10 mouse cellular contexts compared by ENCODE assay signal in genomic region chr17:86918786-86919185, GRCm38 (mm10). TPM values are rescaled to one million over a fixed set of nuclear protein-coding genes. Genes with fewer than 3 reads are reported as not detected.
DNase-seq lines count a peak whose midpoint lies in the region; ATAC-seq and TF ChIP-seq lines count a peak whose summit lies in the region.
"Had no signal": no experiment of that assay in that cellular context is flagged by ENCODE, and none has a peak within 500 bp of the region (broad histone marks: within the 10 kb centered on the region; RNA-seq: fewer than 3 reads in every experiment).

No protein-coding gene starts in this region.

- WGBS in small intestine, adult 2 months = 47% methylated on average over 6 of the region's 6 CpGs

- CTCF ChIA-PET in Patski (lab: Charles Lee) = interaction anchor here (1.1 to 1.9 kb wide), 3 partner anchors 42 to 129 kb away, joined by 3 to 7 read pairs (median 6); no protein-coding TSS in a partner anchor

- H3K27me3 ChIP-seq in Patski = no peaks in the 10 kb centered on the region
- H3K27me3 ChIP-seq in small intestine, adult 2 months (ENCODE audit: control insufficient read depth, insufficient read depth, low read length) = no peaks in the 10 kb centered on the region

- in situ Hi-C loops in Patski (cut with MboI; ENCODE audit: low pct_unique_long_range_greater_than_20kb) = loop anchor here (5.0 kb wide), 2 partner anchors 124 to 334 kb away; no protein-coding TSS in a partner anchor

- TF ChIP-seq POLR2A in small intestine, adult 2 months (IDR thresholded peaks at IDR 0.05; ENCODE audit: low read depth, low read length) = no peak

- H3K4me1 ChIP-seq in small intestine, adult 2 months (ENCODE audit: control insufficient read depth, insufficient read depth, insufficient read length, low read length) = peaks cover 1% of the 10 kb centered on the region; the same call in 1 of the 2 replicates

- H3K27ac ChIP-seq in layer of hippocampus, adult 2 months = no peak overlapping the region
- no peak overlapping the region for H3K27ac ChIP-seq in small intestine, adult 2 months (ENCODE audit: insufficient read depth, low read depth, low read length)

- POLR2A ChIA-PET in Patski (lab: Charles Lee) = no interaction called here

- peak; percentile 85 for TF ChIP-seq CTCF in layer of hippocampus, adult 2 months (conservative IDR thresholded peaks at IDR 0.05)
- peak; percentile 77 for TF ChIP-seq CTCF in Patski (IDR thresholded peaks at IDR 0.05)
- peak; percentile 61; the same call in 1 of the 2 replicates for TF ChIP-seq CTCF in small intestine, adult 2 months (IDR thresholded peaks at IDR 0.05; ENCODE audit: extremely low read depth, insufficient read length, insufficient replicate concordance, low read depth, low read length)

- no peak for DNase-seq in layer of hippocampus, adult 2 months (ENCODE audit: low spot score in 2 of 2)
- no peak for DNase-seq in layer of hippocampus, adult 18-20 months (ENCODE audit: low spot score in 2 of 2)
- no peak for DNase-seq in Patski (ENCODE audit: low read depth, low spot score)
- DNase-seq in right cerebral cortex, postnatal 10 days (ENCODE audit: low spot score in 2 of 2) = no peak
- DNase-seq in yolk sac, embryonic 10.5 days (ENCODE audit: low spot score) = no peak
- DNase-seq in layer of hippocampus, adult 9-11 months = no peak
- DNase-seq: cerebellum, adult 18-20 months had no signal

- no peaks in the 10 kb centered on the region for H3K36me3 ChIP-seq in small intestine, adult 2 months (ENCODE audit: control insufficient read depth, insufficient read depth, low read length)

- no peak for ATAC-seq in Patski
- peak; percentile 58 for ATAC-seq in granulocyte monocyte progenitor cell, adult 5-6 weeks (replicated peaks; ENCODE audit: poor library complexity, severe bottlenecking)

- H3K4me3 ChIP-seq in layer of hippocampus, adult 2 months = no peak overlapping the region
- H3K4me3 ChIP-seq in small intestine, adult 2 months (ENCODE audit: low read depth, low read length) = no peak overlapping the region

RNA-seq across cellular contexts. Expression of gene Tmem247, which starts 1.6 kb away (rescaled TPM):
- not detected for total RNA-seq in layer of hippocampus, adult 2 months (2021)
- total RNA-seq in layer of hippocampus, adult 18-20 months (2021) = not detected
- polyA plus RNA-seq in Patski (2021) = not detected
- total RNA-seq in granulocyte monocyte progenitor cell, adult 5-6 weeks (2014; fragmentation: Nextera tagmentation) = not detected in 2 replicates
- total RNA-seq in granulocyte monocyte progenitor cell, adult 5-6 weeks (2017) = not detected in 2 replicates
- polyA plus RNA-seq in small intestine, adult 2 months (2012; rRNA removed) = not detected in 2 replicates
- polyA plus RNA-seq: intestine, embryonic 14.5 days had no signal

RNA-seq across cellular contexts. Expression of gene Atp6v1e2, which starts 28.9 kb away (rescaled TPM):
- total RNA-seq in layer of hippocampus, adult 2 months (2021) = not detected
- total RNA-seq in layer of hippocampus, adult 18-20 months (2021) = not detected
- not detected for polyA plus RNA-seq in Patski (2021)
- not detected in 2 replicates for total RNA-seq in granulocyte monocyte progenitor cell, adult 5-6 weeks (2014; fragmentation: Nextera tagmentation)
- total RNA-seq in granulocyte monocyte progenitor cell, adult 5-6 weeks (2017) = not detected in 2 replicates
- not detected in 2 replicates for polyA plus RNA-seq in small intestine, adult 2 months (2012; rRNA removed)
- polyA plus RNA-seq: intestine, embryonic 14.5 days had no signal

RNA-seq across cellular contexts. Expression of gene Rhoq, which starts 44.1 kb away (rescaled TPM):
- total RNA-seq in layer of hippocampus, adult 2 months (2021) = 10 to 100 TPM; 25.5 to 35.0 TPM
- total RNA-seq in layer of hippocampus, adult 18-20 months (2021) = 10 to 100 TPM; 39.0 to 48.0 TPM
- 76.8 TPM for polyA plus RNA-seq in Patski (2021)
- total RNA-seq in granulocyte monocyte progenitor cell, adult 5-6 weeks (2014; fragmentation: Nextera tagmentation) = 2.8 and 5.4 TPM in 2 replicates
- 2.0 and 3.1 TPM in 2 replicates for total RNA-seq in granulocyte monocyte progenitor cell, adult 5-6 weeks (2017)
- 9.3 and 14.1 TPM in 2 replicates for polyA plus RNA-seq in small intestine, adult 2 months (2012; rRNA removed)

Comparison
In these comparisons a context has a peak if more than half of its experiments do, and no peak if none do; other contexts are left out.
1. RNA of gene Rhoq, which starts 44.1 kb away (total RNA-seq): 39.0 to 48.0 TPM in layer of hippocampus, adult 18-20 months and 25.5 to 35.0 TPM in layer of hippocampus, adult 2 months; 2.0 to 5.4 TPM in granulocyte monocyte progenitor cell, adult 5-6 weeks; every median in the first group is over 4 times any median in the second.
2. Peak in every context shown above with its lines, with median percentiles within 50 percentile points of each other: CTCF ChIP-seq.